Mouse (Mus musculus) heart, embryonic 16.5 days (tissue): ENCODE measurements around the gene Chrm3. TPM values are rescaled to one million over a fixed set of nuclear protein-coding genes. Genes with fewer than 3 reads are reported as not detected.

Source experiments
- ATAC-seq: fragments of 200-750 bp; cut with Nextera tagmentation; replicated peaks from 2 replicates; pipeline ENCODE4 v1.8.0; 2017; ENCODE audit warnings: moderate number of reproducible peaks; ENCODE audit not compliant: insufficient read depth, low FRiP score; ENCODE audit errors: extremely low read depth
- H3K27ac ChIP-seq: fragments of 300-500 bp; sonication (generic); 2 replicates; pipeline ENCODE4 v1.5.1; 2014; ENCODE audit warnings: mild to moderate bottlenecking, low read length, control low read depth, moderate library complexity
- H3K27me3 ChIP-seq: fragments of 300-500 bp; sonication (generic); 2 replicates; pipeline ENCODE4 v1.6.1; 2014; ENCODE audit warnings: low read length, mixed read lengths; ENCODE audit not compliant: control insufficient read depth, insufficient read depth
- H3K36me3 ChIP-seq: fragments of 300-500 bp; sonication (generic); 2 replicates; pipeline ENCODE4 v1.6.1; 2014; ENCODE audit not compliant: control insufficient read depth, insufficient read depth
- H3K4me1 ChIP-seq: fragments of 300-500 bp; sonication (generic); 2 replicates; pipeline ENCODE4 v1.6.1; 2014; ENCODE audit warnings: low read length, mixed read lengths; ENCODE audit not compliant: control insufficient read depth, insufficient read depth
- H3K4me2 ChIP-seq: fragments of 300-500 bp; sonication (generic); 2 replicates; pipeline ENCODE4 v1.6.1; 2014; ENCODE audit warnings: low read depth, mild to moderate bottlenecking, control low read depth, low read length
- H3K4me3 ChIP-seq: fragments of 300-500 bp; sonication (generic); 2 replicates; pipeline ENCODE4 v1.5.1; 2014; ENCODE audit warnings: mild to moderate bottlenecking, control low read depth, low read length
- H3K9ac ChIP-seq: fragments of 300-500 bp; sonication (generic); 2 replicates; pipeline ENCODE4 v1.6.1; 2014; ENCODE audit warnings: low read length, control low read depth
- H3K9me3 ChIP-seq: fragments of 300-500 bp; sonication (generic); replicated peaks from 2 replicates; pipeline ENCODE4 v1.6.1; 2016; ENCODE audit warnings: low read length; ENCODE audit not compliant: control insufficient read depth
- WGBS: fragments of 180-500 bp; shearing (Covaris S2); extraction: QIAGEN DNeasy Blood & Tissue Kit; methylation state at CpG from one replicate; pipeline ENCODE4 v1.1.7; 2014; 5-methylcytosine and 5-hydroxymethylcytosine counted together
- polyA plus RNA-seq: library from polyadenylated mRNA; unstranded; fragments of >200 nt; fragmentation: Nextera tagmentation; extraction: Ambion mirVana; gene quantifications from 2 replicates; pipeline ENCODE4 v1.2.1, GENCODE M21; 2015

Chrm3 gene
- polyA plus RNA-seq, 1 experiment from 2014 or later: 0.42 TPM

DNA sequence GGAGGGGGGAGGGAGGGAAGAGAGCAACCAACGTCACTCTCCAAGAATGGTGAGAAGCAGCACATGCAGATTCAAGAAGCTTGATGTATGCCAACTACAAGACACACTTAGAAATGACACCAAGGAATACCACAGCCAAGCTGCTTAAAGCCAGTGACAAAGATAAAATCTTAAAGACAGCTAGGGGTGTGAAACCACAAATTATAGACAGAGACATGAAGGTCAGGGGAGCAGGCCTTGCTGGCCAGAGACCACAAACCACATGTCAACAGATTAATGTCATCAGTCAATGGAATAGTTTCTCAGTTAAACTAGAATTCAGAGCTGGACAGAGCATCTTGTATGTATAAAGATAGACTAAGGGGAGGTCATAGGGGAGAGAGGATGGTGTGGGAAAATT, 341.4 kb downstream of the Chrm3 start:
- H3K4me3 ChIP-seq: no peak overlapping the region
- ATAC-seq: no peak
- no peak overlapping the region for H3K4me2 ChIP-seq
- H3K9me3 ChIP-seq: no peaks in the 10 kb centered on the region
- H3K27ac ChIP-seq: no peak overlapping the region
- no peaks in the 10 kb centered on the region for H3K36me3 ChIP-seq
- H3K4me1 ChIP-seq: no peaks in the 10 kb centered on the region
- H3K27me3 ChIP-seq: no peaks in the 10 kb centered on the region
- WGBS: 53% methylated on average over 1 of the region's 1 CpGs
- no peak overlapping the region for H3K9ac ChIP-seq

DNA sequence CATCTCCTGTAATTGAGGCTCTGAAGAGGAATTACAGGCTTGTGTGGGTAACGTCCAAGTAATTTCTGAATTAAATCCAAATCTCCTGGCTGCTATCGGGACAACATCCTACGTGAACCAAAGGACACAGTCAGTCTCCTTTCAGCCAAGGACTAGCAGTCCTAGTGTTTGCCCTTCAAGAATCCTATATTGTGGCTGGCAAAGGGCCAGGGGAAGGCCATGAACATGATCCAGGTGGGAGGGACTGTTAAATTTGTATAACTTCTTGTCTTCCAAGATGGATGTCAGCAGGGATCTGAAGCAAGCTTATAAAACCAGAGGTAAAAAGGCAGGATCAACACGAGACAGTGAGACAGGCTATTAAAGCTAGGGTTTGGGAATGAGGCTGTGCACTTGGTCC, 357.7 kb downstream of the Chrm3 start:
- Histone ChIP-seq H3K27me3 (no peaks in the 10 kb centered on the region), H3K4me2 (no peak overlapping the region), H3K4me3 (no peak overlapping the region), H3K9ac (no peak overlapping the region), H3K9me3 (no peaks in the 10 kb centered on the region), H3K27ac (no peak overlapping the region), H3K36me3 (no peaks in the 10 kb centered on the region), H3K4me1 (no peaks in the 10 kb centered on the region)
- 51% methylated on average over 4 of the region's 4 CpGs for WGBS
- ATAC-seq: no peak

DNA sequence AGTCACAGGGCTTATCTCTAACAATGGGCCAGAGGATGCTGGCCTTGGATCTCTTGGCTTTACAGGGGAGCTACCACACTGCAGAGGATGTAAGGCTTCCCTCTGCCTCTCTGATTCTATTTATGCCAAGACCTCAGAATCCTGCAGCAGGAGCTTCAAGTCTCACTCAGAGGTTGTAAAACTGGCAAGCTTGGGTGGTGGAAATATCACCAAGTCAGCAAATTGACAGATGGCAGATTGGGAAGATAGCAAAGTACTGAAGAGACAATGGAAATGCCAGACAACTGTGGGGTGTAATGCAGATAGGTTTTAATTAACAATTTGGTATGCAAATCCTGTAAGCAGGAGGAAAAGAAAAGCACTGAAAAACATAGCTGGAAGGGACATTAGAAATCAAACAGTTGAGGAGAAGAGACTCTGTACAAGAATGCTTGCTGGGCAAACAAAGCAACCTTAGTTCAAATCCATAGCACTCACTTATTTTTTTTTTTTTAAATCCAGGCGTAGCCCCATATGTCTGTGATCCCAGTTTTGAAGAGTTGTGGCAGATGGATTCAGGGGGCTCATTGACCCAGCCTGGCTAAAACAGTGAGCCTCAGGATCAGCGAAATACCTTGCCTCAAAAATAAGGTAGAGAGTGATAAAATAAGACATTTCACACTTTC, 362.9 kb downstream of the Chrm3 start:
- Histone ChIP-seq H3K4me1 (no peaks in the 10 kb centered on the region), H3K36me3 (no peaks in the 10 kb centered on the region), H3K27ac (no peak overlapping the region), H3K4me3 (no peak overlapping the region), H3K4me2 (no peak overlapping the region), H3K9ac (no peak overlapping the region), H3K27me3 (no peaks in the 10 kb centered on the region), H3K9me3 (no peaks in the 10 kb centered on the region)
- 79% methylated on average over 2 of the region's 2 CpGs for WGBS
- no peak for ATAC-seq

- no peak for ATAC-seq
- H3K27me3 ChIP-seq: no peaks in the 10 kb centered on the region
- H3K4me2 ChIP-seq: no peak overlapping the region
- no peaks in the 10 kb centered on the region for H3K9me3 ChIP-seq
- H3K9ac ChIP-seq: no peak overlapping the region
- no peak overlapping the region for H3K27ac ChIP-seq
- H3K4me3 ChIP-seq: no peak overlapping the region
- 79% methylated on average over 1 of the region's 1 CpGs for WGBS
- no peaks in the 10 kb centered on the region for H3K36me3 ChIP-seq
- no peaks in the 10 kb centered on the region for H3K4me1 ChIP-seq
These were observed 364.8 kb downstream of the Chrm3 start for GRCm38 (mm10) chr13:9995852-9996251.

DNA sequence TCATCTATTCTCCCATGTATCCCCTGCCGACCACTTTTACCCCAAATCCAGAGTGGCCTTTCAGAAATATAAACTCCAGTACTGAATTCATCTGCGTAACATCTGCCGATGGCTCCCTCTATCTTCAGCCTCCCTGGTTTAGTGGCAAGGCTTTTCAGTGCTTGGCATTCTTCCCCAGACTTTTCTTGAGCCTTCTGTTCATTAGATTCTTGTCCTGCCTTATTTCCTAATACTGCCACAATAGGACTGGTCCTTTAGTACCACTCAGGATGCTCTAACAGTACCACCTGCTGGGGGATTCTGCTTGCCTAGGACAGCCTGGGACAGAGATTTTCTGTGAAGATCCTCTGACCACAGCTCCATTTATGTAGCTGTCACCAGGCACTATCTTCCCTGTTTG, 367.1 kb downstream of the Chrm3 start:
- Histone ChIP-seq H3K36me3 (no peaks in the 10 kb centered on the region), H3K9me3 (no peaks in the 10 kb centered on the region), H3K9ac (no peak overlapping the region), H3K4me2 (no peak overlapping the region), H3K4me3 (no peak overlapping the region), H3K4me1 (no peaks in the 10 kb centered on the region), H3K27ac (no peak overlapping the region), H3K27me3 (no peaks in the 10 kb centered on the region)
- ATAC-seq: no peak
- 77% methylated on average over 3 of the region's 3 CpGs for WGBS

DNA sequence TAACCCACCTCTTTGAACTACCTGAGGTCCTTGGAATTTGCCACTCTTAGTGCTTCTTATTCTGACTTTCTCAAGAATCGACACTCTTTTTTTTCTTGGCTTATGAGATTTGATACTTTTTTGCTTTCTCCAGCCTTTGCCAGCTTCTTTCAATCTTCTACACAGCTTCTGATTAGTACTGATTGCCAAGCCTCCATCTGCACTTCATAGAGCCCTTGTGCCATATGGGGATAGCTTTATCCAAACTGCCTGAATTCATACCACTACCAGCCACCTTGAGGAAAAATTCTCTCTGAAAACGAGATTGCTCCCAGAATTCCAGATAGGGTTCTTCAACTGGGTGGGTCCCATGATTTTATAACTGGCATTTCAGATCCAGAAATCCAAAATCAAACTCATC, 368.0 kb downstream of the Chrm3 start:
- no peak overlapping the region for H3K27ac ChIP-seq
- no peaks in the 10 kb centered on the region for H3K36me3 ChIP-seq
- no peaks in the 10 kb centered on the region for H3K4me1 ChIP-seq
- H3K4me3 ChIP-seq: no peak overlapping the region
- no peaks in the 10 kb centered on the region for H3K9me3 ChIP-seq
- ATAC-seq: no peak
- no peak overlapping the region for H3K4me2 ChIP-seq
- H3K27me3 ChIP-seq: no peaks in the 10 kb centered on the region
- no peak overlapping the region for H3K9ac ChIP-seq
- WGBS: 52% methylated on average over 2 of the region's 2 CpGs

DNA sequence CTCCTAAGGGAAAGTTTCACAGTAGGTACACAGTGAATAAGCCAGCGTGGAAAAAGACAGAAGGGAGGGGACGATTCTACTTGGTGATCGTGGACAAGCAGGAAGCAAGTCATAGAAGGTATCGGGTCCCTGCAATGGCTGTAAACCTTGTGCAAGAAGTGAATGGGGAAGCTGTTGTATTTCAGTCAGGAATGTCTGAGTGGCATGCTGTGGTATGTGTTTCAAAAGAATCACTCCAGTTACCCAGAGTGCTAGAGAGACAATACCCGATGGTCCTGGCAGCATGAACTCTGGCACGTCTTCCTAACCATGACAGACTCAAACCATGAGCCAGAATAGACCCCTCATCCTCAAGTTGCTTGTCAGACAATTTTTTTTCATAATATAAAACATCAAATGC, 375.0 kb downstream of the Chrm3 start:
- no peak overlapping the region for H3K4me3 ChIP-seq
- no peak overlapping the region for H3K4me2 ChIP-seq
- no peak overlapping the region for H3K27ac ChIP-seq
- 30% methylated on average over 6 of the region's 6 CpGs for WGBS
- no peaks in the 10 kb centered on the region for H3K36me3 ChIP-seq
- H3K9ac ChIP-seq: no peak overlapping the region
- no peaks in the 10 kb centered on the region for H3K9me3 ChIP-seq
- H3K4me1 ChIP-seq: peaks cover 4% of the 10 kb centered on the region; the same call in 1 of the 2 replicates
- no peaks in the 10 kb centered on the region for H3K27me3 ChIP-seq
- ATAC-seq: no peak

GRCm38 (mm10) chr13:9983293-9983692, 377.4 kb downstream of the Chrm3 start:
- no peak overlapping the region for H3K4me3 ChIP-seq
- no peak overlapping the region for H3K9ac ChIP-seq
- H3K4me2 ChIP-seq: no peak overlapping the region
- WGBS: 55% methylated on average over 2 of the region's 2 CpGs
- H3K27ac ChIP-seq: no peak overlapping the region
- no peaks in the 10 kb centered on the region for H3K27me3 ChIP-seq
- no peaks in the 10 kb centered on the region for H3K9me3 ChIP-seq
- H3K36me3 ChIP-seq: no peaks in the 10 kb centered on the region
- no peak; the same call in 1 of the 2 replicates for ATAC-seq
- peaks cover 4% of the 10 kb centered on the region; the same call in 1 of the 2 replicates for H3K4me1 ChIP-seq

GRCm38 (mm10) chr13:9977699-9978098, 382.9 kb downstream of the Chrm3 start:
- no peak for ATAC-seq
- Histone ChIP-seq H3K4me3 (no peak overlapping the region), H3K27ac (no peak overlapping the region), H3K9ac (no peak overlapping the region), H3K4me2 (no peak overlapping the region), H3K9me3 (no peaks in the 10 kb centered on the region), H3K36me3 (no peaks in the 10 kb centered on the region), H3K4me1 (no peaks in the 10 kb centered on the region), H3K27me3 (no peaks in the 10 kb centered on the region)
- 83% methylated on average over 1 of the region's 1 CpGs for WGBS
